Mouse (Mus musculus): ENCODE measurements around the gene Gstm4.

The Gstm4 gene

GRCm38 (mm10) chr3:108044394-108045140, at the start of gene Gstm4:
Gene Gstm4 (minus strand): TSS chr3:108044894.
- DNase-seq (ENCODE audit: low spot score) = peak; percentile 91

GRCm38 (mm10) chr3:108094146-108094545, 49.5 kb upstream of the Gstm4 start:
- DNase-seq (ENCODE audit: low spot score) = no peak

GRCm38 (mm10) chr3:108093306-108093705, 48.6 kb upstream of the Gstm4 start:
- no peak for DNase-seq (ENCODE audit: low spot score)

GRCm38 (mm10) chr3:108092536-108093115, 47.9 kb upstream of the Gstm4 start, which contains the start of gene Gnat2:
Gene Gnat2 (plus strand): TSS chr3:108092789.
- no peak for DNase-seq (ENCODE audit: low spot score)

GRCm38 (mm10) chr3:108092030-108092429, 47.3 kb upstream of the Gstm4 start:
- DNase-seq (ENCODE audit: low spot score) = no peak

- DNase-seq (ENCODE audit: low spot score) = no peak
Observed at GRCm38 (mm10) chr3:108090561-108090960, 45.9 kb upstream of the Gstm4 start.

GRCm38 (mm10) chr3:108089916-108090315, 45.2 kb upstream of the Gstm4 start:
- no peak for DNase-seq (ENCODE audit: low spot score)

GRCm38 (mm10) chr3:108088842-108089380, 44.2 kb upstream of the Gstm4 start:
- no peak for DNase-seq (ENCODE audit: low spot score)

- no peak for DNase-seq (ENCODE audit: low spot score)
Observed at GRCm38 (mm10) chr3:108087329-108087728, 42.6 kb upstream of the Gstm4 start.

- DNase-seq (ENCODE audit: low spot score) = peak; percentile 97
Observed at GRCm38 (mm10) chr3:108086470-108086979, 41.8 kb upstream of the Gstm4 start, which contains the start of gene Ampd2. Gene Ampd2 (minus strand): TSS chr3:108086651.

- peak; percentile 81 for DNase-seq (ENCODE audit: low spot score)
Observed at GRCm38 (mm10) chr3:108085721-108086469, 41.2 kb upstream of the Gstm4 start.

GRCm38 (mm10) chr3:108085281-108085720, 40.6 kb upstream of the Gstm4 start:
- peak; percentile 94 for DNase-seq (ENCODE audit: low spot score)

GRCm38 (mm10) chr3:108084767-108085270, 40.1 kb upstream of the Gstm4 start:
- no peak for DNase-seq (ENCODE audit: low spot score)

GRCm38 (mm10) chr3:108083904-108084407, 39.3 kb upstream of the Gstm4 start:
- no peak for DNase-seq (ENCODE audit: low spot score)

- no peak for DNase-seq (ENCODE audit: low spot score)
Observed at GRCm38 (mm10) chr3:108083161-108083560, 38.5 kb upstream of the Gstm4 start.

- no peak for DNase-seq (ENCODE audit: low spot score)
Observed at GRCm38 (mm10) chr3:108082251-108082875, 37.7 kb upstream of the Gstm4 start.

GRCm38 (mm10) chr3:108081681-108082080, 37.0 kb upstream of the Gstm4 start:
- no peak for DNase-seq (ENCODE audit: low spot score)

- DNase-seq (ENCODE audit: low spot score) = no peak
Observed at GRCm38 (mm10) chr3:108076836-108077235, 32.1 kb upstream of the Gstm4 start.

- DNase-seq (ENCODE audit: low spot score) = no peak
Observed at GRCm38 (mm10) chr3:108072983-108073569, 28.4 kb upstream of the Gstm4 start.

GRCm38 (mm10) chr3:108070295-108071293, 25.9 kb upstream of the Gstm4 start:
- DNase-seq (ENCODE audit: low spot score) = no peak
